Mouse (Mus musculus): ENCODE results near the gene Fgfr2.

GRCm38 (mm10) chr7:130219844-130220243 lies 2903.3 kb downstream of the Fgfr2 start:
- TF ChIP-seq CTCF (IDR thresholded peaks at IDR 0.05), result 0 out of 2 replicates have a peak, but pooled peaks have one; percentile 3
- no peak for TF ChIP-seq EP300 (IDR thresholded peaks at IDR 0.05)
